Mouse (Mus musculus) layer of hippocampus, adult 18-20 months (tissue): Measurements from ENCODE around the gene Tex19.2. TPM values are rescaled to one million over a fixed set of nuclear protein-coding genes. Genes with fewer than 3 reads are reported as not detected.

Experiments
- total RNA-seq, 2 experiments: library from RNA; stranded (reverse); gene quantifications; 2 replicates each; pipeline ENCODE4 v1.2.3; 2021

Gene Tex19.2
- total RNA-seq, 2 experiments from 2014 or later, result not detected

Other genes starting within 250 kb of the Tex19.2 start
- gene Ccdc57, start 185.8 kb downstream of the Tex19.2 start, total RNA-seq, result 1 to 10 TPM; 6.9 to 7.7 TPM
- 1 to 10 TPM; 1.7 to 4.5 TPM for gene Slc16a3, start 170.2 kb downstream of the Tex19.2 start, total RNA-seq
- 100 to 1,000 TPM; 136 TPM for gene Csnk1d, start 127.3 kb downstream of the Tex19.2 start, total RNA-seq
- not detected for gene Cd7, start 79.3 kb downstream of the Tex19.2 start, total RNA-seq
- gene Sectm1b, start 55.1 kb downstream of the Tex19.2 start, total RNA-seq, result not detected
- gene Sectm1a, start 37.5 kb downstream of the Tex19.2 start, total RNA-seq, result not detected
- gene Tex19.1, start 27.5 kb upstream of the Tex19.2 start, total RNA-seq, result not detected
- gene Uts2r, start 41.6 kb upstream of the Tex19.2 start, total RNA-seq, result under 1 TPM; 0.25 to 0.37 TPM
- 10 to 100 TPM; 20.6 to 21.0 TPM for gene Hexdc, start 85.8 kb upstream of the Tex19.2 start, total RNA-seq
- gene Ogfod3, start 86.0 kb upstream of the Tex19.2 start, total RNA-seq, result 1 to 10 TPM; 7.4 to 7.7 TPM
- gene Cybc1, start 110.6 kb upstream of the Tex19.2 start, total RNA-seq, result 10 to 100 TPM; 25.3 to 27.2 TPM
- gene Narf, start 118.6 kb upstream of the Tex19.2 start, total RNA-seq, result 10 to 100 TPM; 43.6 to 44.6 TPM
- 10 to 100 TPM; 76.9 to 78.0 TPM for gene Foxk2, start 141.3 kb upstream of the Tex19.2 start, total RNA-seq
- gene Wdr45b, start 235.8 kb upstream of the Tex19.2 start, total RNA-seq, result 10 to 100 TPM; 69.1 to 75.7 TPM